In the genomic region with DNA sequence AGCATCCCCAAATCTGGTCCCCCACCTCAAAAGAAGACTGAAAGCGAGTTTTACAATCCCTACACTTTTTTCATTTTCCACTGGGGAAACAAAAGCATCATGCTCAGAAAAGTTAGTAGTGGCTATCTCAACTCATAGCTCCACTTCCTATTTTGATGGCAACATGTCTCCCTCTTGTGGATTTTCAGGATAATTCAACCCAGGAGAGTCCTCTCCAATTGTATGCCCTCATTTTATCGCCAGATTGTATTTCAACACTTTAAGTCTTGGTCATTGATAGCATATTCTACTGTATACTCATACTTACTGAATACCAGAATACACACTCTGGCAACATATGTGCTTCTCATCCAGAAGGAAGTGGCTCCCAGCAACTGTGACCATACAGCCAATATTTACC, we compare ENCODE assay signal across 13 mouse cellular contexts.
DNase-seq lines count a peak whose midpoint lies in the region; ATAC-seq and TF ChIP-seq lines count a peak whose summit lies in the region.
"Had no signal": no experiment of that assay in that cellular context is flagged by ENCODE, and none has a peak within 500 bp of the region (broad histone marks: within the 10 kb centered on the region; RNA-seq: fewer than 3 reads in every experiment).

No protein-coding gene starts in this region.

- H3K4me1 ChIP-seq in liver, embryonic 14.5 days (replicated peaks; ENCODE audit: control insufficient read depth in 2 of 2, insufficient read depth in 2 of 2, low read length in 1 of 2), result no peaks in the 10 kb centered on the region
- no peaks in the 10 kb centered on the region for H3K4me1 ChIP-seq in midbrain, embryonic 15.5 days
- H3K4me1 ChIP-seq: heart, embryonic 12.5 days; stomach, embryonic 15.5 days had no signal

- H3K27me3 ChIP-seq in liver, embryonic 14.5 days (ENCODE audit: control insufficient read depth, insufficient read depth, low read length), result no peaks in the 10 kb centered on the region
- no peaks in the 10 kb centered on the region for H3K27me3 ChIP-seq in midbrain, embryonic 15.5 days (replicated peaks)
- H3K27me3 ChIP-seq: heart, embryonic 12.5 days; stomach, embryonic 15.5 days had no signal

- TF ChIP-seq EP300 in liver, embryonic 14.5 days (IDR thresholded peaks at IDR 0.05; ENCODE audit: low read depth), result no peak

- peak; percentile 89 for ATAC-seq in frontal cortex, adult (ENCODE audit: low TSS enrichment)
- no peak for ATAC-seq in liver, embryonic 14.5 days (ENCODE audit: insufficient read depth)
- 0 out of 2 replicates have a peak, but pooled peaks have one; percentile 54 for ATAC-seq in midbrain, embryonic 15.5 days (replicated peaks)

- H3K9me3 ChIP-seq in liver, embryonic 14.5 days (ENCODE audit: control insufficient read depth, low read length), result no peaks in the 10 kb centered on the region
- no peaks in the 10 kb centered on the region for H3K9me3 ChIP-seq in midbrain, embryonic 15.5 days
- H3K9me3 ChIP-seq: heart, embryonic 12.5 days; stomach, embryonic 15.5 days had no signal

- DNase-seq in frontal cortex, postnatal 36 days (ENCODE audit: low spot score in 2 of 2), result no peak
- no peak for DNase-seq in liver, embryonic 14.5 days (ENCODE audit: low read depth in 3 of 3, low spot score in 3 of 3)
- no peak for DNase-seq in liver
- peak; percentile 69 for DNase-seq in brain, adult 2 months (ENCODE audit: low read depth, low spot score)
- DNase-seq in spleen, adult 12 weeks (ENCODE audit: low spot score), result no peak
- no peak for DNase-seq in ovary, postnatal 36 days (ENCODE audit: low spot score)
- DNase-seq: cerebellum, adult 9-11 months; left cerebral cortex, postnatal 4 days had no signal

- H3K9ac ChIP-seq in liver, embryonic 14.5 days (replicated peaks), result no peak overlapping the region
- no peak overlapping the region for H3K9ac ChIP-seq in midbrain, embryonic 15.5 days
- H3K9ac ChIP-seq: heart, embryonic 12.5 days; stomach, embryonic 15.5 days had no signal

- no peaks in the 10 kb centered on the region for H3K36me3 ChIP-seq in liver, embryonic 14.5 days (replicated peaks; ENCODE audit: control insufficient read depth, insufficient read depth, low read depth)
- no peaks in the 10 kb centered on the region for H3K36me3 ChIP-seq in midbrain, embryonic 15.5 days (replicated peaks)
- H3K36me3 ChIP-seq: heart, embryonic 12.5 days; stomach, embryonic 15.5 days had no signal

- no peak overlapping the region for H3K27ac ChIP-seq in liver, embryonic 14.5 days
- no peak overlapping the region for H3K27ac ChIP-seq in midbrain, embryonic 15.5 days
- H3K27ac ChIP-seq: stomach, embryonic 15.5 days had no signal

- peak; percentile 13; the same call in 1 of the 2 replicates for TF ChIP-seq CTCF in liver, embryonic 14.5 days (IDR thresholded peaks at IDR 0.05; ENCODE audit: low read depth)

- no peak overlapping the region for H3K4me2 ChIP-seq in liver, embryonic 14.5 days (ENCODE audit: low read depth)
- no peak overlapping the region for H3K4me2 ChIP-seq in midbrain, embryonic 15.5 days
- H3K4me2 ChIP-seq: heart, embryonic 12.5 days; stomach, embryonic 15.5 days had no signal

- WGBS in liver, embryonic 14.5 days (ENCODE audit: insufficient replicate concordance), result 29% methylated on average over 2 of the region's 2 CpGs
- WGBS in midbrain, embryonic 15.5 days, result 39% methylated on average over 2 of the region's 2 CpGs

- H3K4me3 ChIP-seq in liver, embryonic 14.5 days (ENCODE audit: insufficient read depth in 1 of 2, low read depth in 2 of 2, low read length in 2 of 2), result no peak overlapping the region
- H3K4me3 ChIP-seq in midbrain, embryonic 15.5 days, result no peak overlapping the region
- H3K4me3 ChIP-seq: heart, embryonic 12.5 days; myocyte; stomach, embryonic 15.5 days had no signal
